Mouse (Mus musculus): ENCODE measurements around the gene Gna11.

Gna11 gene

GRCm38 (mm10) chr10:81485479-81486018 lies 59.4 kb downstream of the Gna11 start:
- DNase-seq (ENCODE audit: low spot score), result no peak

DNA sequence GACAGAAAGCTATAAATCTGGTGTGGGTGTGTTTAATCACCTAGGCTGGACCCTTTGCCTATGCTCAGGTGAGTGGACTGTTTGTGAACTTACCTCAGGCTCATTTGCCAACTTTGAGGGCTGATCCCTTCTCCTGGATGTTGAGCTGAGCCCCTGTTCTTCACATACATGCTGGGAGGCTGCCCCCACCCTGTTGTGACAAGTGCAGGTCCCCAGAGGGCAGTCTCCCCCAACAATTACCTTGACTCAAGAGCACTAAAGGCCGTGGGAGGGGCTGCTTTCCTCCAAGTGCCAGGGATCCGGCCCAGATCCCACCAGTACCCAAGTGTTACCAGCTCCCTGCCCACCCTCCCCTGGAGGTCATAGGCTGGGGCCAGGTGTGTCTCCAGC lies 59.9 kb downstream of the Gna11 start:
- no peak for DNase-seq (ENCODE audit: low spot score)

DNA sequence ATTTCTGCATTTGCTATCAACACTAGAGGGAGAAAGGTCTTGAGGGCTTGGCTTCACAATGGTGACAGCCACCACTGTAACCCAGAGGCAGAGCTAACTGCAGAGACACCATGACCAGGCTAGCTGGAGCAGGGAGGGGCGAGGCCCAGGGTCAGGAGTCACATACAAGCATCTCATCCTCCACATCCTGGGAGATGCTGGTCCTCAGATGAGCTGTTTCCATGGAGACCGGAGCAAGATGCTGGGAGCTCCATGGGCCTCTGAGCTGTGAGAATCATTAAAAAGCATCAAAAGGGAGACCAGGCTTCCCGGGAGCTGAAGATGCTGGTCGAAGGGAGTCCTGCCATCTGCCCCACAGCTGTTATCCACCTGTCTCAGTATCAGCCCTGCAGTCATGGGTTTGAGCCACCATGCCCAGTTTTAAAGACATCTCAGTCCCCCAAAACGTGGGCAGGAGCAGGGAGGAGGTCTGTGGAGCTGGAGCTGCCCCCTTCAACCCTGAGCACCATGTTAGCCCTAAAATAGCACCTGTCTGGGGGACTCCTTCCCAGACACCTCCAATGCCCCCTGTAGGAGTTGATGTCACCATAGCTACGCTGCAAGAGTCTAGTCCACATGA lies 60.4 kb downstream of the Gna11 start:
- no peak for DNase-seq (ENCODE audit: low spot score)

GRCm38 (mm10) chr10:81483983-81484382 lies 61.0 kb downstream of the Gna11 start:
- DNase-seq (ENCODE audit: low spot score), result peak; percentile 58

GRCm38 (mm10) chr10:81482533-81482889 lies 62.5 kb downstream of the Gna11 start, which contains the start of gene Celf5:
Gene Celf5 (minus strand): TSS chr10:81482709.
- peak; percentile 64 for DNase-seq (ENCODE audit: low spot score)

DNA sequence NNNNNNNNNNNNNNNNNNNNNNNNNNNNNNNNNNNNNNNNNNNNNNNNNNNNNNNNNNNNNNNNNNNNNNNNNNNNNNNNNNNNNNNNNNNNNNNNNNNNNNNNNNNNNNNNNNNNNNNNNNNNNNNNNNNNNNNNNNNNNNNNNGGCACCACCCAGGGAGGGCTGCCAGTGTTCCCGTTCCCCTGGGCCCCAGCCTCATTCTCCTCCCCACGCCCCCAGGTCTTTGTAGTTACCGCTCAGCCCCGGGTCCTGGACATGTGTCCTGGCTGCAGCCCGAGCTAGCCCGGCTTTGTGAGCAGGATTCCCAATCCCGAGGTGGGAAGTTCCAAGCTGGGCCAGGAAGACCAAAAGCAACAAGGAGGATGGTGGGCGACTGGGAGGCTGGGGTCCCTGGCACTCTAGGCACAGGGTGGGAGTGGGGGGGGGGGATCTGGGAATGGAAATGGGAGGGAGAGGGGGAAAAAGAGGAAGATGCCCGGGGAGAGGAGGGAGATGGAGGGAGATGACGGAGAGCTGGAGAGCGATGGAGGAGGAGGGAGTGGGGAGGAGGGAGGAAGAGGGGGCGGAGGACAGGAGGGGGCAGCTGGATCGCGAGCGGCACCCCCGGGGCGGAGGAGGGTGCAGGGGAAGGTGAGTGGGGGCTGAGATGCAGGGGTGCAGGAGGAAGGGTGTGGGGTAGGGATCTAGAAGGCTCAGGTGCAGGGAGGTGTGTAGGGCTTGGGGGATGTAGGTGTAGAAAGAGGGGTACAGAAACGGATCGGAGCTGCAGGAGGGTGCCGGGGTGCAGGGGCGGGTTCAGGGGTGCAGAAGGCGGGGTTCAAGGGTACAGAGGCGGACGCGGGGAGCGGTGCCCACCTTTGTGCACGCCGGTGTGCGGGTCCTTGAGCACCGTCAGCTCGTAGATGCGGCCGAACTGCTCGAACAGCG lies 63.1 kb downstream of the Gna11 start:
- no peak for DNase-seq (ENCODE audit: low spot score)

All from embryo, embryonic 10.5 days (tissue).